Mouse (Mus musculus) spleen, adult 18-20 months (tissue): ENCODE results near the gene Ccdc89.

ENCODE experiments used
- DNase-seq, 2 experiments: peaks; one replicate each; pipeline ENCODE4 v3.0.0; 2022; ENCODE audit warnings: mixed read lengths in 2 of 2

Ccdc89 gene

DNA sequence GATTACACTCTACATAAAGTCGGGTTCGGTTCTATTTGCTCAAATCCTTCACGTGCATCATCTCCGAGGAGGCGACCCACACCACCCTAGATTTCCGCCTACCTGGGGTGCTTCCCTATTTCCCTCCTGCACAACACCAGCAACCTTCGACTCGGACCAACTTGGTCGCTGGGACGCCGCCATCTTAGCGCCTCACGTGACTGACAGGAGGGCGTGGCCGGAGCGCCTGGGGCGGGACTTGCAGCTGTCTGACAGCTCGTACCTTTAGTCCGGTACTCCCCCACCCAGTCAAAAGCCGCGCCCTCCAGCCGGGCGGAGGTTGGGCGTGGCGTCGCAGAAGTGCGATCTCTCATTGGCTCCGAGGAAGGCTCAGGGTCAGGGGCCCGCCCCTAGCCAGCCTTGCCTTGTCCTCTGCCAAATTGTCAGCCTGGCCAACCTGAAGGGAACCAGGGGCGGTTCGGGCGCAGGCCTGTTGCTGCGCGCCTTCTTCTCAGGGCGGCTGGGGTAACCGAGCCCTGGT lies 49.5 kb downstream of the Ccdc89 start, which contains the start of gene Tmem126b:
TSS of gene Tmem126b (minus strand) at position 209 of the 520 bp plus-strand sequence.
- DNase-seq, result peak; percentile 99

DNA sequence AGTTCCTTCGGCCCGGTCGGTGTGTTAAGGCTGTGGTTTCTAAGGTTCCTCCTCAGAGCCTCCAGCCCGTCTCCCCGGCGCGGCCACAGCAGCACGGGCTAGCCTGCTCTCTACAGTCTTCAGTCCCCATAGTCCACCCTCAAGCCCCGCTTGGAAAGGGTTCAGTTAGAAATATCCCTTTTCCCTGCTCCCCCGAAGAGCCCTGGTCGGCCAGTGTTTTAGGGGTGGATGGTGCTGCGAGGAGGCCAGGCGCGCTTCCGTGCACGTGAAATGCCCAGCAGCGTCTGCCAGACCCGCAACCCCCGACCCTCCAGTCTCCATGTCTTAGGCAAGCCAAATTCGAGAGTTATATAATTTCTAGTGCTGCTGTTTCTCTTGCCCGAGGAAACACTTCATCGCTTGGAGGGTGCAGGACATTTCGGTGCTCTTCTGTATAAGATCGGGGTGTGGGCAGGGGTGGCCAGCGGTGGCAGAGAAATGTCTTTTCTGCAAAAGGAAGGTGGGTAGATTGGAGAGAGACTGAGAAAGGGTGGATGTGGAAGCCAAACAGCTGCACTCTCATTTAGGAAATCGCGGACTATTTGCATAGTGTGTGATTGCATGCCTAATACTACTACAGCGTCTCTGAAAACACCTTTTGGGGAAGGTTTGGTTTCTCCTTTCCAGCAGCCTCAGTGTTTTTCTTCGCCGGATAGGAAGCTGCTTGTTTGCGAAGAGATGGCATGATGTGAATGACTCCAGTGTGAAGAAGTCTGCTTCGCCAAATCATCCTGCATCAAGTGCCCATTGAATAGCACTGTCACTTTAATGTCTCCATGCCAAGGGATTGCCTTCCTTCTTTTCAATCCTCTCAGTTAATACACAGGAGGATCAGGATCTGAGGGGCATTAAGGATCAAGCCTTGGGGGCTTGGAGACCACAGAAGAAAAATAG lies 50.2 kb downstream of the Ccdc89 start, which contains the start of gene Dlg2:
TSS of gene Dlg2 (plus strand) at position 360 of the 933 bp plus-strand sequence.
- DNase-seq, result no peak
